ENCODE assay signal across 19 mouse cellular contexts in the genomic region with DNA sequence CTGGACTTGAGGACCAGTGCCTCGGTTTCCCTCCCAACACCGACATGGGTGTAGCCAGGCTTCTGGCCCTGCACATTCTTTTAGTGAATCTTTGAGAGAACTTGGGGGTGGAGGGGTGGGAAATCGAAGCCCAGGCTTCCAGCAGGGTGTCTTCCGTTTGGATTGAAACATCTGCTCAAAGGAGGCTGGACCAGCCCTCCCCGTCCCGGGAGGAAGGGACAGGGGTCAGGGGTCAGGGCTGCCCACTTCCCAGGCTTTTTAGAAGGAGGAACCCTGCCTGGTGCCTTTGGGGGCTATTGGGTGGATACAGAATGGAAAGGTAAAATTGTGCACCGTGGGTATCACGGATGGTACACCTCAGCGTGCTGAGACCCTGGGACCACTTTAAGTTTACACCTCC. TPM values are rescaled to one million over a fixed set of nuclear protein-coding genes. Genes with fewer than 3 reads are reported as not detected.
"Had no signal": no experiment of that assay in that cellular context is flagged by ENCODE, and none has a peak within 500 bp of the region (broad histone marks: within the 10 kb centered on the region; RNA-seq: fewer than 3 reads in every experiment).

No protein-coding gene starts in this region.

- H3K27me3 ChIP-seq: midbrain, embryonic 15.5 days had no signal

- H3K36me3 ChIP-seq: midbrain, embryonic 13.5 days; midbrain, embryonic 15.5 days; neural tube, embryonic 13.5 days; neural tube, embryonic 15.5 days had no signal

- H3K4me2 ChIP-seq: lung, embryonic 14.5 days; midbrain, embryonic 11.5 days; midbrain, embryonic 13.5 days; midbrain, embryonic 15.5 days; neural tube, embryonic 13.5 days; neural tube, embryonic 15.5 days had no signal

- H3K4me1 ChIP-seq: midbrain, embryonic 13.5 days; midbrain, embryonic 15.5 days; neural tube, embryonic 13.5 days had no signal

- H3K9ac ChIP-seq: lung, embryonic 14.5 days; midbrain, embryonic 13.5 days; midbrain, embryonic 15.5 days; neural tube, embryonic 13.5 days; neural tube, embryonic 15.5 days had no signal

- ATAC-seq: midbrain, embryonic 13.5 days; midbrain, embryonic 15.5 days had no signal

- DNase-seq: lung, adult 18-20 months; lung, embryonic 14.5 days; lung, postnatal 10 days; lung, postnatal 4 days; retina, postnatal 1 day; right cerebral cortex, adult 18-20 months; right cerebral cortex, postnatal 25 days; right cerebral cortex, postnatal 4 days; spleen, adult 18-20 months; thymus, adult 18-20 months; thymus, postnatal 14 days; thymus, postnatal 36 days had no signal

- H3K9me3 ChIP-seq: midbrain, embryonic 13.5 days; midbrain, embryonic 15.5 days; neural tube, embryonic 13.5 days; neural tube, embryonic 15.5 days had no signal

- H3K4me3 ChIP-seq: midbrain, embryonic 13.5 days; midbrain, embryonic 15.5 days; myocyte; neural tube, embryonic 13.5 days; neural tube, embryonic 15.5 days had no signal

- H3K27ac ChIP-seq: midbrain, embryonic 13.5 days; midbrain, embryonic 15.5 days; neural tube, embryonic 13.5 days; neural tube, embryonic 15.5 days had no signal

RNA-seq across cellular contexts. Expression of a gene that starts 11.8 kb away (rescaled TPM):
- total RNA-seq: megakaryocyte-erythroid progenitor cell, adult 5-6 weeks had no signal
